Mouse (Mus musculus): Measurements from ENCODE around the gene Radil. TPM values are rescaled to one million over a fixed set of nuclear protein-coding genes. Genes with fewer than 3 reads are reported as not detected.

Gene Radil
- polyA plus RNA-seq, 1 experiment from 2014 or later: 17.6 TPM

GRCm38 (mm10) chr5:142495321-142496096 is 55.4 kb downstream of the Radil start:
- H3K9me3 ChIP-seq (ENCODE audit: control insufficient read depth, low read length): no peaks in the 10 kb centered on the region
- H3K27me3 ChIP-seq (replicated peaks; ENCODE audit: control insufficient read depth, insufficient read depth, low read length): no peaks in the 10 kb centered on the region
- ATAC-seq: no peak
- H3K4me1 ChIP-seq (replicated peaks; ENCODE audit: control insufficient read depth, insufficient read depth, low read length): no peaks in the 10 kb centered on the region
- no peaks in the 10 kb centered on the region for H3K36me3 ChIP-seq (ENCODE audit: control insufficient read depth, insufficient read depth)
- WGBS: 45% methylated on average over 14 of the region's 14 CpGs
- H3K27ac ChIP-seq (ENCODE audit: low read length): no peak overlapping the region
- no peak overlapping the region for H3K4me3 ChIP-seq (replicated peaks; ENCODE audit: low read length)
- H3K4me2 ChIP-seq (ENCODE audit: low read length): no peak overlapping the region
- no peak overlapping the region for H3K9ac ChIP-seq (replicated peaks; ENCODE audit: low read depth, low read length)

GRCm38 (mm10) chr5:142493307-142493706 is 57.6 kb downstream of the Radil start:
- no peak overlapping the region for H3K4me2 ChIP-seq (ENCODE audit: low read length)
- no peak for ATAC-seq
- no peaks in the 10 kb centered on the region for H3K4me1 ChIP-seq (replicated peaks; ENCODE audit: control insufficient read depth, insufficient read depth, low read length)
- no peaks in the 10 kb centered on the region for H3K9me3 ChIP-seq (ENCODE audit: control insufficient read depth, low read length)
- no peak overlapping the region for H3K27ac ChIP-seq (ENCODE audit: low read length)
- H3K4me3 ChIP-seq (replicated peaks; ENCODE audit: low read length): no peak overlapping the region
- no peaks in the 10 kb centered on the region for H3K27me3 ChIP-seq (replicated peaks; ENCODE audit: control insufficient read depth, insufficient read depth, low read length)
- H3K36me3 ChIP-seq (ENCODE audit: control insufficient read depth, insufficient read depth): no peaks in the 10 kb centered on the region
- 91% methylated on average over 3 of the region's 3 CpGs for whole genome bisulfite sequencing
- no peak overlapping the region for H3K9ac ChIP-seq (replicated peaks; ENCODE audit: low read depth, low read length)

- H3K36me3 ChIP-seq (ENCODE audit: control insufficient read depth, insufficient read depth): no peaks in the 10 kb centered on the region
- H3K27me3 ChIP-seq (replicated peaks; ENCODE audit: control insufficient read depth, insufficient read depth, low read length): no peaks in the 10 kb centered on the region
- 73% methylated on average over 9 of the region's 9 CpGs for WGBS
- H3K4me3 ChIP-seq (replicated peaks; ENCODE audit: low read length): no peak overlapping the region
- no peak overlapping the region for H3K9ac ChIP-seq (replicated peaks; ENCODE audit: low read depth, low read length)
- no peaks in the 10 kb centered on the region for H3K9me3 ChIP-seq (ENCODE audit: control insufficient read depth, low read length)
- H3K4me2 ChIP-seq (ENCODE audit: low read length): no peak overlapping the region
- H3K27ac ChIP-seq (ENCODE audit: low read length): no peak overlapping the region
- ATAC-seq: no peak
- no peaks in the 10 kb centered on the region for H3K4me1 ChIP-seq (replicated peaks; ENCODE audit: control insufficient read depth, insufficient read depth, low read length)
These were observed 60.8 kb downstream of the Radil start for GRCm38 (mm10) chr5:142489955-142490707.

DNA sequence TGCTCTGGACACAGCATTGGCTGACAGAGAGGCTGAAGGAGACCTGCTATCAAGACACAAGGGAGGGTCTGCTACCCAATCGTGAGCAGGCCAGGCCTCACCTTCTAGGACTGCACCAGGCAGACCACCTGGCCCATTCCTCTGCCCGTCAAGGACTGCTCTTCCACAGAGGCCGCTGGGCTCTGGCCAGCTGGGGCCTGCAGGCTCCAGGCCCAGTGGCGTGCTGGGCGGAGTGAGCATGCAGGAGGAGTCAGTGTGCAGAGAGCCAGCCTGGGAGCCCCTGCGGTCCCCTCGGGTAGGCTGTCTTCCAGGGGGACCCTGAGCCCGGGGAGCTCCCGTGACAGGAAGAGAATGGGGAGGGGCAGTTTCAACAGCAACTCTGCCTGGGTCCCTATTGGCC is 64.2 kb downstream of the Radil start:
- no peak overlapping the region for H3K9ac ChIP-seq (replicated peaks; ENCODE audit: low read depth, low read length)
- no peaks in the 10 kb centered on the region for H3K36me3 ChIP-seq (ENCODE audit: control insufficient read depth, insufficient read depth)
- no peak overlapping the region for H3K4me2 ChIP-seq (ENCODE audit: low read length)
- 69% methylated on average over 9 of the region's 9 CpGs for WGBS
- H3K9me3 ChIP-seq (ENCODE audit: control insufficient read depth, low read length): no peaks in the 10 kb centered on the region
- ATAC-seq: no peak
- no peak overlapping the region for H3K4me3 ChIP-seq (replicated peaks; ENCODE audit: low read length)
- no peak overlapping the region for H3K27ac ChIP-seq (ENCODE audit: low read length)
- no peaks in the 10 kb centered on the region for H3K4me1 ChIP-seq (replicated peaks; ENCODE audit: control insufficient read depth, insufficient read depth, low read length)
- H3K27me3 ChIP-seq (replicated peaks; ENCODE audit: control insufficient read depth, insufficient read depth, low read length): no peaks in the 10 kb centered on the region

DNA sequence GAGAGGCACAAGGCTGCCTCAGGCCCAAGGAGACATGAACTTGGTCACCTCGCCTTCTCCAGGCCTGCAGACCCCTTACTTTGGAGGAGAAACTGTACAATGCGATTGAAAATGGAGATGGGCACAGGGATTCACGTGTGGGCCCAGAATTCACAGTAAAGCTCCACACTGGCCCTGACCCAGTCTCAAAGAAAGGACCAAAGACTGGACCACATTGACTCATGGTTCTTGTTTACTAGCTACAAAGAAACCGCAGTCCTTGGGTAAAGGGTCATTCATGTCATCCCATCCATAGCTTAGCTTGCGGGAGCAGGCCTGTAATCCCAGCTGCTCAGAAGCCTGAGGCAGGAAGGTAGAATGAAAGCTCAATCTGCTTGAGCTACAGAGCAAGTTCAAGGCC is 67.3 kb downstream of the Radil start:
- Histone ChIP-seq H3K27me3 (replicated peaks; ENCODE audit: control insufficient read depth, insufficient read depth, low read length) (no peaks in the 10 kb centered on the region), H3K4me1 (replicated peaks; ENCODE audit: control insufficient read depth, insufficient read depth, low read length) (peaks cover 8% of the 10 kb centered on the region), H3K27ac (ENCODE audit: low read length) (no peak overlapping the region), H3K4me2 (ENCODE audit: low read length) (no peak overlapping the region), H3K4me3 (replicated peaks; ENCODE audit: low read length) (no peak overlapping the region), H3K36me3 (ENCODE audit: control insufficient read depth, insufficient read depth) (no peaks in the 10 kb centered on the region), H3K9ac (replicated peaks; ENCODE audit: low read depth, low read length) (no peak overlapping the region), H3K9me3 (ENCODE audit: control insufficient read depth, low read length) (no peaks in the 10 kb centered on the region)
- no peak for ATAC-seq
- 89% methylated on average over 5 of the region's 5 CpGs for WGBS

DNA sequence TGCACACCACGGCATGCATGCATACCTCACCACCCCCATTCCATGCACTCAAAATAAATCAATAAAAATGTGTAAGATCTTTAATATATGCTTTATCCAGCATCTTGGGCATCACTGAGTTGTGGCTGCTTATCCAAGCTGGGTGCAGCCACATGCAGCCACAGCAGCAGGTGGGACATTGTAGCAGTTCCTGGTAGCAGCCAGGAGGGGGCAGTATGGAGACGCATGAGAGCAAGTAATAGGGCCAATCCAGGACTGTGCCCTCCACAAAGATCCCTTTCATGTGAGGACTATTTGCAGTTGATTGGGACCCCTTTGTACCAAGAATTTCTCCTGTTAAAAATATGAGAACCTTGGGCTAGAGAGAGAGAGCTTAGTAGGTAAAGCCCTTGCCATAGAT is 68.4 kb downstream of the Radil start:
- 60% methylated on average over 2 of the region's 2 CpGs for WGBS
- Histone ChIP-seq H3K36me3 (ENCODE audit: control insufficient read depth, insufficient read depth) (no peaks in the 10 kb centered on the region), H3K9ac (replicated peaks; ENCODE audit: low read depth, low read length) (no peak overlapping the region), H3K4me2 (ENCODE audit: low read length) (no peak overlapping the region), H3K27ac (ENCODE audit: low read length) (no peak overlapping the region), H3K9me3 (ENCODE audit: control insufficient read depth, low read length) (no peaks in the 10 kb centered on the region), H3K4me1 (replicated peaks; ENCODE audit: control insufficient read depth, insufficient read depth, low read length) (peaks cover 8% of the 10 kb centered on the region), H3K4me3 (replicated peaks; ENCODE audit: low read length) (no peak overlapping the region), H3K27me3 (replicated peaks; ENCODE audit: control insufficient read depth, insufficient read depth, low read length) (no peaks in the 10 kb centered on the region)
- ATAC-seq: no peak

DNA sequence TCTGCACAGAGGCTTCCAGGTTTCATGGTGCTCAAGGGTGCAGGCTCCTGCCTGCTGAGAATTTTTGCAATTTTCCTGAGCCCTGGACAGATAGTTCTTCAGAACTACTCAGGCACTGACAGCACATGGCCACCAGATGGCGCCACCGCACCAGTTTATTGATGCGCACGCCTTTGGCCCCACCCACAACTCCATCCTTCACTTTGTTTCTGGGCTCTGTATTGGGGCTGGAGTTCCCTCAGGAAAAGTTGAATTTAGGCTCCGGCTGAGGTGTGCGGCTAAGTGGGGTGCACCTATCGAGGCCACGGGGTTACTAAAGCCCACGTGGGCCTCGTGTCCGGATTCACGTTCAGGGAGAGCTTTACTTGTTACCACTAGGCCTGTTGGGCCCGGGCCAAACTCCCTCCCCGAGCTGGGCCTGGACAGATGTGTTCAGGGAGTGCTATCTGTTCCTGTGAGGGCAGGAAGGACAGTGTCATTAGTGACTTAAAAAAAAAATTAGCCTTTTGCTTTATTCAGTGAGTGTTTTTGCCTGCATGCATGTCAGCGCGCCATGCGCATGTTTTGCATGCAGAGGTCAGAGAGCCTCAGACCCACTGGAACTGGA is 72.0 kb downstream of the Radil start:
- peak overlapping the region; percentile 19; the same call in 1 of the 2 replicates for H3K9ac ChIP-seq (replicated peaks; ENCODE audit: low read depth, low read length)

DNA sequence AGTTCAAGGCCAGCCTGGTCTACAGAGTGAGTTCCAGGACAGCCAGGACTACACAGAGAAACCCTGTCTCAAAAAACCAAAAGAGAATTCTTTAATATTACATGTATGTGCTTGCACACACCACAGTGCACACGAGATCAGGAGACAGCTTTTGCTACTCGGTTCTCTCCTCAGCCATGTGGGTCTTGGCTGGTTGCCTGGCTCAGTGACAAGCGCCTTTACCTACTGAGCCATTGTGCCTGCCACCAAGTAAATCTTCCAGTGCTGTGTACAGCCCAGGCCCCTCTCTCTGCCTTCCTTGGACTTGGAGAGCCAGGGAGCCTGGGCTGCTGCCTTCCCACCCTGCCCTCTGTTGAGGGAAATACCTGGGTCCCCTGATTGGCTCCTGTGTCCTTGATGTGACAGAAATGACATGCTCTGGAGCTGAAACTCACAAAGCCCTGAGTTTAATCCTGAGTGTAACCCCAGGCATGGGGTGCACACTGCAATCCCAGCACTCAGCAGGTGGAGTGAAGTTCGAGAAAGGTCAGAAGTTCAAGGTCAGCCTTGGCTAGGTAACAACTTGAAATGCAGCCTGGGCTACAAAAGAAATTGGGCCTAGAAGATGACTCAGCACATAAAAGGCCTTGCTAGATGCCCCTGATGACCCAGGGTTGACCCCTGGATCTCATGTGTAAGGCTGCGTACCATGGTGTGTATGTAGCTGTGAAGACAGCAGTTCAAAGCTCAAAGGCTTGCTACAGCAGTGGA is 72.9 kb downstream of the Radil start:
- no peak overlapping the region for H3K4me2 ChIP-seq (ENCODE audit: low read length)
- no peaks in the 10 kb centered on the region for H3K27me3 ChIP-seq (replicated peaks; ENCODE audit: control insufficient read depth, insufficient read depth, low read length)
- no peak overlapping the region for H3K4me3 ChIP-seq (replicated peaks; ENCODE audit: low read length)
- 69% methylated on average over 5 of the region's 5 CpGs for WGBS
- no peaks in the 10 kb centered on the region for H3K9me3 ChIP-seq (ENCODE audit: control insufficient read depth, low read length)
- H3K4me1 ChIP-seq (replicated peaks; ENCODE audit: control insufficient read depth, insufficient read depth, low read length): peaks cover 8% of the 10 kb centered on the region
- H3K27ac ChIP-seq (ENCODE audit: low read length): no peak overlapping the region
- no peak for ATAC-seq
- H3K9ac ChIP-seq (replicated peaks; ENCODE audit: low read depth, low read length): no peak overlapping the region
- no peaks in the 10 kb centered on the region for H3K36me3 ChIP-seq (ENCODE audit: control insufficient read depth, insufficient read depth)

More for the DNA sequence above, 72.0 kb downstream of the Radil start:
- peak; percentile 67 for ATAC-seq
- 28% methylated on average over 17 of the region's 17 CpGs for WGBS
- Histone ChIP-seq H3K27ac (ENCODE audit: low read length) (no peak overlapping the region), H3K36me3 (ENCODE audit: control insufficient read depth, insufficient read depth) (no peaks in the 10 kb centered on the region), H3K4me2 (ENCODE audit: low read length) (peak overlapping the region; percentile 31), H3K4me3 (replicated peaks; ENCODE audit: low read length) (no peak overlapping the region), H3K27me3 (replicated peaks; ENCODE audit: control insufficient read depth, insufficient read depth, low read length) (no peaks in the 10 kb centered on the region), H3K4me1 (replicated peaks; ENCODE audit: control insufficient read depth, insufficient read depth, low read length) (peaks cover 8% of the 10 kb centered on the region), H3K9me3 (ENCODE audit: control insufficient read depth, low read length) (no peaks in the 10 kb centered on the region)

- no peak overlapping the region for H3K9ac ChIP-seq (replicated peaks; ENCODE audit: low read depth, low read length)
- no peaks in the 10 kb centered on the region for H3K36me3 ChIP-seq (ENCODE audit: control insufficient read depth, insufficient read depth)
- no peak for ATAC-seq
- peaks cover 8% of the 10 kb centered on the region for H3K4me1 ChIP-seq (replicated peaks; ENCODE audit: control insufficient read depth, insufficient read depth, low read length)
- H3K27ac ChIP-seq (ENCODE audit: low read length): no peak overlapping the region
- H3K4me2 ChIP-seq (ENCODE audit: low read length): no peak overlapping the region
- H3K9me3 ChIP-seq (ENCODE audit: control insufficient read depth, low read length): no peaks in the 10 kb centered on the region
- H3K27me3 ChIP-seq (replicated peaks; ENCODE audit: control insufficient read depth, insufficient read depth, low read length): no peaks in the 10 kb centered on the region
- 90% methylated on average over 12 of the region's 12 CpGs for WGBS
- no peak overlapping the region for H3K4me3 ChIP-seq (replicated peaks; ENCODE audit: low read length)
These were observed 73.6 kb downstream of the Radil start for GRCm38 (mm10) chr5:142477346-142477745.

Measured in forebrain, embryonic 16.5 days (tissue).